Mouse (Mus musculus) MEL (cell line): Measurements from ENCODE around the gene Nek11.

Experiments
- CHD2 ChIP-seq: IDR thresholded peaks from 2 replicates; pipeline ENCODE4 v1.6.1; 2011; ENCODE audit warnings: low read length, improper control_type of control experiment
- CTCF ChIP-seq, 3 experiments: IDR thresholded peaks in 2 of 3; conservative IDR thresholded peaks in 1 of 3; 2 replicates each; pipeline ENCODE4 v1.5.1; 2011 to 2012; ENCODE audit warnings: low read length in 3 of 3, low read depth in 2 of 3, mild to moderate bottlenecking in 2 of 3, improper control_type of control experiment in 1 of 3, inconsistent platforms in 1 of 3, mixed read lengths in 1 of 3, moderate library complexity in 1 of 3; ENCODE audit not compliant: control insufficient read depth in 1 of 3, insufficient read depth in 1 of 3, poor library complexity in 1 of 3, severe bottlenecking in 1 of 3
- E2F4 ChIP-seq: IDR thresholded peaks from 2 replicates; pipeline ENCODE4 v1.6.1; 2011; ENCODE audit warnings: low read depth, low read length, improper control_type of control experiment, borderline replicate concordance
- EP300 ChIP-seq, 2 experiments: IDR thresholded peaks; 2 replicates each; pipeline ENCODE4 v1.6.1; 2011; ENCODE audit warnings: improper control_type of control experiment in 2 of 2, low read length in 2 of 2, low read depth in 1 of 2, mild to moderate bottlenecking in 1 of 2
- GATA1 ChIP-seq: IDR thresholded peaks from 2 replicates; pipeline ENCODE4 v1.6.1; 2011; ENCODE audit warnings: low read depth, low read length, improper control_type of control experiment
- MYC ChIP-seq: IDR thresholded peaks from 2 replicates; pipeline ENCODE4 v1.6.1; 2011; ENCODE audit warnings: low read depth, mild to moderate bottlenecking, low read length, improper control_type of control experiment, moderate library complexity
- NELFE ChIP-seq: IDR thresholded peaks from 2 replicates; pipeline ENCODE4 v1.6.1; 2011; ENCODE audit warnings: low read depth, low read length, improper control_type of control experiment
- NRF1 ChIP-seq: IDR thresholded peaks from 2 replicates; pipeline ENCODE4 v1.6.1; 2014; ENCODE audit warnings: low read depth, mild to moderate bottlenecking, inconsistent platforms, low read length, improper control_type of control experiment, moderate library complexity; ENCODE audit not compliant: poor library complexity, insufficient read depth, severe bottlenecking
- RAD21 ChIP-seq: IDR thresholded peaks from 2 replicates; pipeline ENCODE4 v1.6.1; 2011; ENCODE audit warnings: mild to moderate bottlenecking, low read depth, low read length, improper control_type of control experiment
- ZC3H11A ChIP-seq: IDR thresholded peaks from 2 replicates; pipeline ENCODE4 v1.6.1; 2012; ENCODE audit warnings: low read depth, mild to moderate bottlenecking, inconsistent platforms, low read length, improper control_type of control experiment

DNA sequence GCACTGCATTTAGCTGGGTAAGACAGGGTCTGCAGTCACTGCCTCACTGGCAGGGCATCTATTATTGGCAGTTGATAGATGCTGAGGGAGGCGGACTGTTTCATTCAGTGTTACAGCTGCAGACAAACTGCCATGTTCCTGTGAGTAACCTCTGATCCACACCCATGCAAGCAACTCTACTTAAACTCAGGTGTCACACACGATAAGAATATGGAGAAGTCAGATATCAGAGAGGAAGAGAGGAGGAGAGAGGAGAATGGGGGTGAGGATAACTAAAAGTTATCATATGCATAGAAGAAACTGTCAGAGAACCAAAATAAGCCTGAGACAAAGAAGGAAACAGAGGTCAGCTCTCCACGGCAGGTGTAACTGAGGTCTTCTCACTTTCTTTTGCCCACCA is 212.9 kb downstream of the Nek11 start:
- TF ChIP-seq NRF1, result no peak
- TF ChIP-seq E2F4, result no peak
- TF ChIP-seq CTCF (IDR thresholded peaks at IDR 0.05 in 2 of 3, conservative IDR thresholded peaks at IDR 0.05 in 1 of 3; ENCODE audit: control insufficient read depth in 1 of 3, insufficient read depth in 1 of 3, low read depth in 2 of 3, low read length in 3 of 3, poor library complexity in 1 of 3, severe bottlenecking in 1 of 3), result no peak
- TF ChIP-seq ZC3H11A, result no peak
- peak; percentile 72 to 87; a peak in 3 of 4 replicates for TF ChIP-seq EP300 (IDR thresholded peaks at IDR 0.05; ENCODE audit: low read depth in 1 of 2, low read length in 2 of 2)
- no peak for TF ChIP-seq RAD21
- TF ChIP-seq GATA1, result peak; percentile 55
- TF ChIP-seq CHD2, result no peak
- TF ChIP-seq MYC, result no peak
- TF ChIP-seq NELFE, result no peak
